Mouse (Mus musculus) left cerebral cortex, adult 2 months (tissue): Measurements from ENCODE around the gene Enoph1. TPM values are rescaled to one million over a fixed set of nuclear protein-coding genes. Genes with fewer than 3 reads are reported as not detected.

ENCODE experiments used
- DNase-seq, 2 experiments: peaks; one replicate each; pipeline ENCODE4 v3.0.0; 2021 to 2022; ENCODE audit warnings: low spot score in 2 of 2, mixed read lengths in 1 of 2; ENCODE audit errors: extremely low spot score in 1 of 2
- H3K27ac ChIP-seq: fragments of 200-600 bp; 2 replicates; pipeline ENCODE4 v1.8.1; 2022
- H3K4me3 ChIP-seq: fragments of 200-600 bp; 2 replicates; pipeline ENCODE4 v1.8.1; 2022
- CTCF ChIP-seq: fragments of 200-600 bp; IDR thresholded peaks from 2 replicates; pipeline ENCODE4 v1.8.1; 2022; ENCODE audit warnings: antibody characterized with exemption, mild to moderate bottlenecking, moderate library complexity
- intact Hi-C: fragments of 180-260 bp; cut with DNase I; formaldehyde crosslinking; loops from one replicate; pipeline ENCODE4 v1.15.1; 2025
- long read RNA-seq, 2 experiments: library from polyadenylated mRNA; stranded (forward); transcript quantifications; one replicate each; pipeline ENCODE4 v2.0.0; 2021; ENCODE audit warnings: borderline mapping rate in 2 of 2
- total RNA-seq, 2 experiments: library from RNA; stranded (reverse); gene quantifications; 2 replicates each; pipeline ENCODE4 v1.2.3; 2021

Enoph1 gene
- 10 to 100 TPM; 50.3 to 55.7 TPM for total RNA-seq
- long read RNA-seq, experiment 1, transcript Enoph1-202 (6 exons, 1,833 nt): major isoform, 37 of 55 reads
- long read RNA-seq, experiment 1, partial matches to known transcripts: 5 of 55 reads
- long read RNA-seq, experiment 1, other reads (novel, unspliced or antisense): 12 of 55 reads
- long read RNA-seq, experiment 2, transcript Enoph1-202 (6 exons, 1,833 nt): major isoform, 28 of 41 reads
- long read RNA-seq, experiment 2, partial matches to known transcripts: 4 of 41 reads
- long read RNA-seq, experiment 2, other reads (novel, unspliced or antisense): 7 of 41 reads

DNA sequence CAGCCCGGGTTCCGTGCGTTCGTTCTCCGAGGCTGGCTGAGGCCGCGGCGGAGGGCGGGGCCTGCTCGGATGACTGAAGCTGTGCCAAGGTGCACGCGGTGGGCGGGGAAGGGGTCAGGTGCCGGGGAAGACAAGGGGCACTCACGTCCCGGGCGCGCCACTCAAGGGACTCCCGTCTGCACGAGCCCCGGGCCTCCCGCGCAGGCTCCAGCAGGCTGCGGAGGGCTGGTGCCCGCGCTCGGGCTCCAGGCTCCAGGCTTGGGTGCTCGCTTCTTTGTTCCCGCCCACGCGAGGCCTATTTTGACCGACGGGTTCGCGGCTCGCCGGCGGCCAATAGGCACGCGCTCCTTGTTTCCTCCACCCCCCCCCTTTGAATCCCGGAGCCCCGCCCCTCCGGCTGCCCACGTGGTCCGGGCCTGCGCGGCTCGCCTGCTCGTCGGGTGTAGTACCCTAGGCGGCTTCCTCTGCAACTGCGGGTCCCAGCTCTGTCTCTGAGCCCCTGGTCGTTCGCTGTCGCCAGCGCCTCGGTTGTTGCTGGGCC lies at the start of gene Enoph1, which contains the start of gene Hnrnpdl:
Gene Enoph1, plus strand, starts transcription at position 384 of the 541 bp plus-strand sequence.
Gene Hnrnpdl, minus strand, starts transcription at position 63 of the 541 bp plus-strand sequence.
- DNase-seq: peak; percentile 95
- intact Hi-C loops: loop anchor here (1.0 to 5.0 kb wide), 2 partner anchors 60 to 837 kb away; partner anchors contain the start of gene 4930524J08Rik
- Histone ChIP-seq H3K27ac (peak within 1 kb of the TSS; percentile 99), H3K4me3 (peak within 1 kb of the TSS; percentile 99)
- no peak; the same call in 1 of the 2 replicates for TF ChIP-seq CTCF

- DNase-seq: no peak
- Histone ChIP-seq H3K27ac (no peak overlapping the region), H3K4me3 (no peak overlapping the region)
- intact Hi-C loops: no loop called here
- no peak for TF ChIP-seq CTCF
These were observed 45.6 kb upstream of the Enoph1 start for GRCm38 (mm10) chr5:99994166-99994565.

DNA sequence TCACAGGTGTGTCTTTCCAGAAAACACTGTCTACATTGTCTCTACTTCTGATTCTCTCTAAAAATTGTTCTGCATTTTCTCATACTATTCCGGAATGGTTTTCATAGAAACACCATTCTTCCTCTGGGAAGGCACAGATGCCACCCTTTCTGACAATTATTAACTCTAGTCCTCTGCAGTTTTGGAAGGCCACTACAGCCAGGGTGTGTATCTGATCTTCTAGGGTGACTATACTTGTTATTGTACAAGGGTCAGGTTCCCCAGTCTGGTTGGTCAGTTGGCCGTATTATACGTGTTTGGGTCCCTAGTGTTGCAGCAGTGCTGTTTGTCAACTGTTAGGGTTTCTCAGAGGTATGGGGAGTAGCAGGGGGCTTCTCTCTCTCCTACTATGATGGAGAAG lies 45.1 kb upstream of the Enoph1 start:
- no peak for TF ChIP-seq CTCF
- H3K4me3 ChIP-seq: no peak overlapping the region
- no peak overlapping the region for H3K27ac ChIP-seq
- intact Hi-C loops: no loop called here
- DNase-seq: no peak

- TF ChIP-seq CTCF: no peak
- DNase-seq: no peak
- intact Hi-C loops: no loop called here
- Histone ChIP-seq H3K27ac (no peak overlapping the region), H3K4me3 (no peak overlapping the region)
These were observed 39.7 kb upstream of the Enoph1 start for GRCm38 (mm10) chr5:100000048-100000447.

GRCm38 (mm10) chr5:100000500-100000899 lies 39.3 kb upstream of the Enoph1 start:
- Histone ChIP-seq H3K4me3 (no peak overlapping the region), H3K27ac (no peak overlapping the region)
- intact Hi-C loops: no loop called here
- TF ChIP-seq CTCF: no peak
- DNase-seq: no peak

DNA sequence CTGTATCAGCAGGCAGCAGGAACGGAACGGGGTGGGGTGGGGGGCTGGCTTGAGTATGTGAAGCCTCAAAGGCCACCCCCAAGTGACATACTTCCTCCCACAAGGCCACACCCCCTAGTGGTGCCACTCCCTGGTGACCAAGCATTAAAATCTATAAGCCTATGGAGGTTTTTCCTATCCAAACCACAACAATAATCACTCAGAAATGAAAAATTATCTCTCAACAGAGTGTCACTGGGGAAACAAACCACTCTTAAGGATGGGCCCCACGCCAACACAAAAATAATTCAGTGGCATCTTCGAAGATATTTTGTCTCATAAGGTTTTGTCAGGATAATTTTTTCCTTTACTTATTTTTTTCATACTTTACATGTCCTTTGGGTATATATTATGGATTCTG lies 35.9 kb upstream of the Enoph1 start:
- no peak overlapping the region for H3K4me3 ChIP-seq
- intact Hi-C loops: no loop called here
- H3K27ac ChIP-seq: no peak overlapping the region
- TF ChIP-seq CTCF: no peak
- DNase-seq: no peak

- TF ChIP-seq CTCF: no peak
- Histone ChIP-seq H3K4me3 (no peak overlapping the region), H3K27ac (no peak overlapping the region)
- DNase-seq: no peak
- intact Hi-C loops: no loop called here
These were observed 34.4 kb upstream of the Enoph1 start for GRCm38 (mm10) chr5:100005431-100005830.

DNA sequence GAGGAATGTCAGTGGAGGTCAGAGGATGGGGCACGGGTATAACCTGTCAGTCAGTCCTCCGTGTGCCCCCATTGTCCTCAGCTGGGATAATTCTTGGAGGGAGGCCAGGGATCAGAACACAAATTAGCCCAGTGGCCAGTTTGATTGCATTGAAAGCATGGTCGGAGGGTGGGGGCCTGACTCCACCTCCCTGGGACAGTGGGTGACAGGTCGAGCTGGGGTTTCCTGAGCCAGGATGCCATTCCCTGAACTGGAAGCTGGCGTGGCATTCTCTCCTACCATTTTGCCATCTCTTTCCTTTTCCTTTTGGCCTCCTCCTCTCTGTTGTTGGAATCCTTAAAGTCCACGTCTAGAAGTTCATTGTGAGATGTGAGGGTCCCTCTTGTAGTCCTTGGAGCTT lies 33.9 kb upstream of the Enoph1 start:
- H3K4me3 ChIP-seq: no peak overlapping the region
- no peak overlapping the region for H3K27ac ChIP-seq
- intact Hi-C loops: no loop called here
- DNase-seq: no peak
- no peak for TF ChIP-seq CTCF

- Histone ChIP-seq H3K27ac (no peak overlapping the region), H3K4me3 (no peak overlapping the region)
- intact Hi-C loops: no loop called here
- DNase-seq: no peak
- no peak for TF ChIP-seq CTCF
These were observed 33.3 kb upstream of the Enoph1 start for GRCm38 (mm10) chr5:100006324-100007039.

DNA sequence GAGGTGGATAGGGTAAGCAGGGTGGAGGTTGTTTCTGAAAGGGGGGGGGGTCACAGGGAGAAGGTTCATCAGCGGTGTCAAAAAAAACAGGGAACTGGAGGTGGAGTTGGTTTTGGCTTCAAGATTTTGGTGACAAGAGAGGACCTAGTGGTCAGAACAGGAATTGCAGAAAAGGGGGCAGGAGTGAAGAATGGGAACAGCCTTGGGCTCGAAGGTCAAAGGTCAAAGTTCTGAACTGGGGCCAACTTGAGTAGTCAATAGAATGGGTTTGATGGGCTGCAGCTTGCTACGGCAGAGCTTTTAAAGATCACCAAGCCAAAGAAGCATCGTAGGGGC lies 32.8 kb upstream of the Enoph1 start:
- peak; percentile 13 for TF ChIP-seq CTCF
- no peak for DNase-seq
- intact Hi-C loops: no loop called here
- Histone ChIP-seq H3K27ac (no peak overlapping the region), H3K4me3 (no peak overlapping the region)

DNA sequence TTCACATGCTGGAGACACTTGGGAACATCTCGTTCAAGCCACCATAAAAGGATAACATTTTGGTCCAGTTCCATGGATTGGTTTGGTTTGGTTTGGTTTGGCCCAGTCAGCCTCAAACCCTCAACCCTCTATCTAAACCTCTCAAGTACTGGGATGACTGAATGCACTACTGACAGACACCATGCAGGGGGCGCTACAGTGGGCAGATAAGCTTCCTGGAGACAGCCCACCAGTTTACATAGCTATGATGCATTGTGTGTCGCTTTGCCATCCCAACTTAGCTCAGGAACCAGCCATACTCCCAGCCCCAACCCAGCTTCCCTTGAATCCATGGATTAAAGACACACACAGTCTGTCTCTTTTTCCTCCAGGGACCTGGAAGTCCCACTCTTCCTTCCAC lies 31.3 kb upstream of the Enoph1 start:
- DNase-seq: no peak
- Histone ChIP-seq H3K27ac (no peak overlapping the region), H3K4me3 (no peak overlapping the region)
- no peak; the same call in 1 of the 2 replicates for TF ChIP-seq CTCF
- intact Hi-C loops: no loop called here

DNA sequence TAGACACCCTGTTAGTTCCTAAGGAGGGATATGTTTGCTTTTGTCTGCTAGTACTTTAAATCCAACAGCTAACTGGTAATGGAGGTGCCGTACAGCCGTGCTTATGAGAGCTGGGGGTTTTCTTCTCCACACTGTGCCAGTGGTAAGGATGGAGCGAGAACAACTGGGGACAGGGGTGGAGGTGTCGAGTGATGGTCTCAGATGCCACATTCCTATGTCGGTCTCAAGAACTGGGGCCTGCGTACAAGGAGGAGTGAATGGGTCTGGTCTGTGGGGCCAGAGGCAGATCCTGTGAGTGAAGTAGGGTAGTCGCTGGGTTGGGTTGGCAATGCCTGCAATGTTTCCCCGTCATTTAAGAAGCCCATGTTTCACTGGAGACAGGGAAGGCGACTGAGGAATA lies 27.2 kb upstream of the Enoph1 start:
- no peak overlapping the region for H3K27ac ChIP-seq
- no peak for DNase-seq
- intact Hi-C loops: no loop called here
- no peak for TF ChIP-seq CTCF
- no peak overlapping the region for H3K4me3 ChIP-seq

DNA sequence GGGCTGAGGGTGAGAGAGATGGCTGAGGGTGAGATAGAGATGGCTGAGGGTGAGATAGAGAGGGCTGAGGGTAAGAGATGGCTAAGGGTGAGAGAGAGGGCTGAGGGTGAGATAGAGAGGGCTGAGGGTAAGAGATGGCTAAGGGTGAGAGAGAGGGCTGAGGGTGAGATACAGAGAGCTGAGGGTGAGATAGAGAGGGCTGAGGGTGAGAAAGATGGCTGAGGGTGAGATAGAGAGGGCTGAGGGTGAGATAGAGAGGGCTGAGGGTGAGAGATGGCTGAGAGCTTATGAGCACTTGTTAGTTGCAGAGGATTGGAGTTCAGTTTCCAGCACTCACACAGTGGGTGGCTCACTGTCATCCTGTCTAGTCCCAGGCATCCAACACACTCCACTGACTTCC lies 19.7 kb upstream of the Enoph1 start:
- DNase-seq: no peak
- no peak overlapping the region for H3K27ac ChIP-seq
- no peak overlapping the region for H3K4me3 ChIP-seq
- intact Hi-C loops: no loop called here
- no peak for TF ChIP-seq CTCF
